Mouse (Mus musculus) CH12.LX (cell line): ENCODE measurements around the gene Cds2.

Experiments
- CHD2 ChIP-seq: IDR thresholded peaks from 2 replicates; pipeline ENCODE4 v1.6.1; 2011; ENCODE audit warnings: low read length, improper control_type of control experiment
- CTCF ChIP-seq, 2 experiments: IDR thresholded peaks in 1 of 2; conservative IDR thresholded peaks in 1 of 2; 2 replicates each; pipeline ENCODE4 v1.5.1; 2011 to 2012; ENCODE audit warnings: low read depth in 2 of 2, low read length in 2 of 2, improper control_type of control experiment in 1 of 2, inconsistent platforms in 1 of 2, mild to moderate bottlenecking in 1 of 2, moderate library complexity in 1 of 2
- E2F4 ChIP-seq: IDR thresholded peaks from 2 replicates; pipeline ENCODE4 v1.6.1; 2011; ENCODE audit warnings: low read depth, low read length, improper control_type of control experiment; ENCODE audit not compliant: insufficient replicate concordance
- EP300 ChIP-seq: IDR thresholded peaks from 2 replicates; pipeline ENCODE4 v1.6.1; 2011; ENCODE audit warnings: low read length, improper control_type of control experiment
- MAFK ChIP-seq: IDR thresholded peaks from 2 replicates; pipeline ENCODE4 v1.6.1; 2011; ENCODE audit warnings: low read length, improper control_type of control experiment; ENCODE audit not compliant: insufficient replicate concordance
- UBTF ChIP-seq: IDR thresholded peaks from 2 replicates; pipeline ENCODE4 v1.6.1; 2012; ENCODE audit warnings: low read depth, mild to moderate bottlenecking, inconsistent platforms, low read length, improper control_type of control experiment, moderate library complexity
- ZKSCAN1 ChIP-seq: IDR thresholded peaks from 2 replicates; pipeline ENCODE4 v1.6.1; 2012; ENCODE audit warnings: low read depth, inconsistent platforms, low read length, improper control_type of control experiment, borderline replicate concordance

GRCm38 (mm10) chr2:132243370-132243769 is 19.6 kb upstream of the Cds2 start:
- TF ChIP-seq CHD2, result no peak
- TF ChIP-seq MAFK, result no peak
- peak; percentile 63; the same call in 1 of the 2 replicates for TF ChIP-seq EP300
- TF ChIP-seq UBTF, result no peak
- TF ChIP-seq E2F4, result no peak
- TF ChIP-seq CTCF (conservative IDR thresholded peaks at IDR 0.05 in 1 of 2, IDR thresholded peaks at IDR 0.05 in 1 of 2; ENCODE audit: low read depth in 2 of 2, low read length in 2 of 2), result no peak
- no peak for TF ChIP-seq ZKSCAN1
